Mouse (Mus musculus): ENCODE results near the gene B3gat1. TPM values are rescaled to one million over a fixed set of nuclear protein-coding genes. Genes with fewer than 3 reads are reported as not detected.

Gene B3gat1
- total RNA-seq (2021) = 1 to 10 TPM; 4.5 to 5.6 TPM
- long read RNA-seq, experiment 1, partial matches to known transcripts = 0 of 1 reads
- long read RNA-seq, experiment 1, other reads (novel, unspliced or antisense) = 1 of 1 reads
- long read RNA-seq, experiment 2 = 0 reads

DNA sequence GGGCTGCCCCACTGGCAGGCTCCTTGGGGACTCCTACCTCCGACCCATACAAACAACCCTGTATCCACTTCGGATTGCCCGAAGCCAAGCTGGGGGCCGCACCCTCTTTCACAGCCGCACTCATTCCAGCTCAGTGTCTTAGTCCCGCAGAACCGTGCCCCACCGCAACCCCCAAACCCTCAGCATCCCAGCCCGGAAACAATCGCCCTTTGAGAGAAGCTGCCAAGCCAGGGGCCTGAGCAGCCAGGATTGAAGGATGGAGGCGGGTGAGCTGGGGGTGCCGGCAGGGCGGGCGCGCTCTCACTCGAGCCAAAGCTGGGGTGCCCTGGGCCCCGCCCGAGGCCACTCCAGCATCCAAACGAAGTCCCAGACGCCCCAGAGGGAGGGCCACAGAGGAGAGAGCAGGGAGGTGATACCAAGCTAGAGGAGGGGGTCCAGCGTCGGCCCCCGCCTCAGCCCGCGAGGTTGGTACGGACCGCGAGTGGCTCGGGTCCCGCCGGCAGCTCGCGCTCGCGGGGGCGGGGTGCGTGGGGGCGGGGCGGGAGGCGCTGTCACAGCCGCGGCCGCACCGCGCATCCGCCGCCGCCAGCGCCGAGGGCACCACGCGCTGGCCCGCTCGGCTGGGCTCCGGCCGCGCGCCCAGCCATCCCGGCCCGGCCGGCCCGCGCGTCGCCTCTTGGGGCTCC lies at the start of gene B3gat1:
TSS of gene B3gat1 (plus strand) at position 523 of the 686 bp plus-strand sequence.
- no peak for DNase-seq (ENCODE audit: low spot score in 2 of 2)

GRCm38 (mm10) chr9:26689171-26689570 lies 44.4 kb upstream of the B3gat1 start:
- no peak for DNase-seq (ENCODE audit: low spot score in 2 of 2)

GRCm38 (mm10) chr9:26689956-26690698 lies 43.4 kb upstream of the B3gat1 start:
- DNase-seq (ENCODE audit: low spot score in 2 of 2) = no peak

DNA sequence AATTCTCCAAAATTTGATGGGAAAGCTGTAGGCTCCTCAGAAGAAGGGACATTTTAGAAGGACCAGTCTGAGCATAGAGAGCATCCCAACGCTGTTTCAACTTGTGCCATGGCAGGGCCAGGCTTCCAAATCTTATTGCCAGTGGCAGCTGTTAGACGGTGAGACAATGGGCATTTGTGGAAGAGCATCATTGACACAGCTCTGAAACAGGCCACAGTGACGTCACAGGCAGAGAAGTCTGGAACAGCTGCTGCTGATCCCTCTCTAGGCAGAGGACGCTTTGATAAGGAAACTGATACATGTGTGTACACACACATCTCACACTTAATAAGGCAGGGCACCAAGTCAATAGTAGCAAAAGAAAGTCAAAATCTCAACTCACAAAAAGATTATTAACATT lies 40.9 kb upstream of the B3gat1 start:
- DNase-seq (ENCODE audit: low spot score in 2 of 2) = no peak

- DNase-seq (ENCODE audit: low spot score in 2 of 2) = no peak
Measured at GRCm38 (mm10) chr9:26694656-26695055, 38.9 kb upstream of the B3gat1 start.

DNA sequence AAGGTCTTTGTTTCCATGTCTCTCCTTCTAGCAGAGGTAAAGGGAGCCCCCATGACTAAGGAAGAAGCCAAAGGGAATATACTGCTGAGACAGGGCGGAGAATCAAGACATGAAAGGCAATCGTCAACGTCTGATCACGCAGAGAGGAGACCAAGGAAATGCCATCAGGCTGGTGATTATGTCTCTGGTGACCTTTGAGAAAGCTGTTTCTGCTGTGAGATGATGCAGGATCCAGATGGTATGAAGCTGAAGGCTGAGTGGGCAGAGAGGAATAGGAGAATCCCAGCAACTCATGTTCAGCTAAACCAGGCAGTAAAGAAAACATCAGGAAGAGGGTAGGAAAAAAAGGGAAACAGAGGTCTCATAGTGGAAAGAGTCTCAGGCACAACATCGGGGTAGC lies 38.4 kb upstream of the B3gat1 start:
- DNase-seq (ENCODE audit: low spot score in 2 of 2) = no peak

DNA sequence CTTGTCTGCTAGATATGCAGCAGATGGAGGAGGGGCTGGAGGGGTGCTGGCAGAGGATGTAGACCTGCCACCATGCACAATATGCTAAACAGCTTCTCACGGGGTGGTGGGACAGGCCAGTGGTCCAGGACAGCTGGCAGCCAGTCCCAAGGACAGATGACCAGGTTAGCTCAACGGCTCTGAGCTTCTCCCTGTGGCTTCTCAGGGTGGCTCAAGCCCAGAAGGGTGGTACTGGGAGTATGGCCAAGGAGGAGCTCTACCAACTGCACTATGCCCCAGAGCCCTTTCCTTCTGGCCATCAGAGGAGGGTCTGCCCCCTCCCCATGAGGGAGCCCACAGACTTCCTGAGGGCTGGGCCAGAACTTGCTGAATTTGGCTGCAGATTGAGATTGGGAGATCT lies 35.2 kb upstream of the B3gat1 start:
- DNase-seq (ENCODE audit: low spot score in 2 of 2) = no peak

DNA sequence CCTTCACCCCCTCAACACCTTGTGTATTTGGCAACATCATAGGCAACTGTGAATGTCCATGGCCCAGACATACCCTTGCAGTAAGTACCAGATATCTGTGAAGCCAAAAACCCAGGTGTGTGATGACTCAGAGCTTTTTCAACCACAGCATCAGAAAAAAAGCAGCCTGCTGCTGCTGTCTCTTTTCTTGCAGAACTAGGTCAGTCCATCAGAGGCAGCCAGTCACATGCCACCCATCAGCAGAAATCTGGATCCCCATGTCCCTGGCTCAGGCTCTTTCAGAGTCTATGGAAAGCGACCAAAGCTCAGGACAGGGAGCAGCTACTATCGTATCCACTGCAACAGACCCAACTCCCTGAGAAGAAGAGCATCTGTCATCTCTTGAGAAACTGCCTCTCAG lies 33.2 kb upstream of the B3gat1 start:
- no peak for DNase-seq (ENCODE audit: low spot score in 2 of 2)

- no peak for DNase-seq (ENCODE audit: low spot score in 2 of 2)
Measured at GRCm38 (mm10) chr9:26718388-26718787, 15.1 kb upstream of the B3gat1 start.

- DNase-seq (ENCODE audit: low spot score in 2 of 2) = no peak
Measured at GRCm38 (mm10) chr9:26721771-26722170, 11.8 kb upstream of the B3gat1 start.

DNA sequence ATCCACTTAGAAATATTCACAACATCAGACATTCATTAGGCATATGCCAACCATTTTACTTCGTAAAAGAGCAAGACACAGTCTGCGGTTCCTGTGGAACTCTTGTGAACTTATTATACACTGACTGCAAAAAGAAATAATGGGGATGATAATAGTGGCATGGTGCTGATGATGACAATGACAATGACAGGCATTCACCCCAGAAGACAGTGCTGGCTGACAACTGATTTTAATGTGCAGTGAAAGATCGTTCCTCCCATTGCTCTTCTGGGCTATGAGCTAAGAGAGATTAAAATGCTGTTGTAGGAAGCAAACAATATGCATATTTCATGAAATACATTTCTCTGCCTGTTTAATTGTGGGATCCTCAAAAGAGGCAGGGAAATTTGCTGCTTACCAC lies 7.8 kb upstream of the B3gat1 start:
- DNase-seq (ENCODE audit: low spot score in 2 of 2) = no peak

DNA sequence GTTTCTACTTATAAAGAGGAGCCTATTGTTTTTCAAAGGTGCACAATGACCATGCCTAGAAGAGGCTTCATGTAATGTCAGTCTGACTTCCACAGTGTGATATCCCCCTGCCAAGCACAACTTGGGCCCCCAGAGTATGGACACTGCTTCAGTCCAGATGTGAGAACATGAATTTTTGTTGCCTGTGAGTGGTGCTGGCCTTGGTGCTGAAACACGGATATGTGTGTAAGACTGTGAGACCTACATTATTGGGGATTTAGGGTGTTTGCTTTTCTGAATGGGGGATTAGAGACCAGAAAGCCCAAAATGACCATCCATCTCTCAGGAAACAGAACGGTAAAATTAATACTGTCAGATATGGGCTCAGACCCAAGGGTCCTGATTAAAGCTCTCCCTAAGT lies 6.1 kb upstream of the B3gat1 start:
- DNase-seq (ENCODE audit: low spot score in 2 of 2) = no peak

DNA sequence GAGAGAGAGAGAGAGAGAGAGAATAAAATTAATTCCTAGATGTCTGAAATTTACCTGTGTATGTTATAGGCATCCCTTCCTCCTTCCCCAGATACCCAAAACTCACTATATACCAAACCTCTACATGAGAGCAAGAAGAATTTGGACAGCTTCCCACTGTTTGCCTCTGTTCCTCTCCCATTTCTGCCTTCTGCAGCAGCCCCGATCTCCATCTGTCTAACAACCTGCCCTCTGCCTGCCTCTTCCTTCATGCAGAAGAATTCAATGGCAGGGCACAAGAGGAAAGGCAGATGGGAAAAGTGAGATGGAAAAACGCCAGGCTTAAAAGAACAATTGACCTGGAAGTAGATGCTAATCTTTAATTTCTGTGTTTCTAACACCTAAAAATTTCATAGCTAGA lies 5.0 kb upstream of the B3gat1 start:
- DNase-seq (ENCODE audit: low spot score in 2 of 2) = no peak

DNA sequence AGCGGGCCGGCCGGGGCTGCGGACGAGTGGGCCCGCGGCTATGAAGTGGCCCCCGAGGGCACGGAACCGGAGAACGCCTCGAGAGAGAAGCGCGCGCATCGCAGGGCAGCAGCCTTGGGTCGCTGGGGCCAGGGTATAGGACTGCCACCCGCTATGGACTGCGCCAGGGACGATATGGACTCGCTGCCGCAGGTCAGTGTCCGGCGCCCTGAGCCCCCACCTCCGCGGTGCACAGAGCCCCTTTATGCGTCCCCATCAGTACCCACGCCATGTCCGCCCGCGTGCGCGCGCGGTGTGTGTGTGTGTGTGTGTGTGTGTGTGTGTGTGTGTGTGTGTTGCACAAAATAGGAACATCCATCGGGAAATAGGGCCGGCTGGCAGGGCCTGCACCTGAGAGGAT lies 458 bp downstream of the B3gat1 start:
- DNase-seq (ENCODE audit: low spot score in 2 of 2) = no peak

GRCm38 (mm10) chr9:26737116-26737515 lies 3.6 kb downstream of the B3gat1 start:
- DNase-seq (ENCODE audit: low spot score in 2 of 2) = no peak

- no peak for DNase-seq (ENCODE audit: low spot score in 2 of 2)
Measured at GRCm38 (mm10) chr9:26742817-26743216, 9.3 kb downstream of the B3gat1 start.

DNA sequence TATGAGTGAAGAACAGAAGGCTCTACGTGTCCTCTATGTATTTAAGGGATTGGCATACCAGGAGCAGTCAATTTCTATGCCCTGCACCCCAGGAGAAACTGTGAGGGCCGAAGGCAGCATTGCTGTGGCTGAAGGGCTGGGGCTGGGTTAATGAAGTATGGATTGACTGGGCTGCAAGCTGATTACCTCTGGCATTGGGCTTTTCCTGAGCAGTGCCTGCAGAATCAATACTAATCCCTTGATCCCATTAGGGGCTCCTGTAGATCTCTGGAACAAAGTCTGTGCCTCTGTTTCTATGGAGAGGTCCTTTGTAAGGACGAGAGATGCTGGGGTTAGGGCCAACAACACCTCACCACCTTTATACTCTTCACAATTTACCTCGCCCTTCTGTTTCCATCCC lies 13.6 kb downstream of the B3gat1 start:
- DNase-seq (ENCODE audit: low spot score in 2 of 2) = no peak

- DNase-seq (ENCODE audit: low spot score in 2 of 2) = no peak
Measured at GRCm38 (mm10) chr9:26748893-26749292, 15.4 kb downstream of the B3gat1 start.

DNA sequence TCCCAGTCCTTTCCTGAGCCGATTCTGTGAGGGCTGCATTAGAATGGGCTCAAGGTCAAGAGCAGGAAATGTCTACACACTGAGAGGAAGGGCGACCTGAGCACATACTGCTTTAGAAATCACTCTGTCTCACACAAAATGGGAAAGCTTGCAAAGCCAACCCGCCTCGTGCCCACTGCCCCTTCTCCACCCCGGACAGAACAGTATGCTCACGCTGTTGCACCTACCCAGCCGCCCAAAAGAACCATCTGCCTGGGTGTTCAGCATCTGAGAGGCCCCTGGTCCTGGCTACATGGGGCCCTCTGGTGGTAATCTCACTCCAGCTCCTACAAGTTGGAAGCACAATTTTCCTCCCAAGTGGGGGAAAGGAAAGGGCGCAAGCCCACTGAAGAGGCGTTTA lies 26.6 kb downstream of the B3gat1 start:
- no peak for DNase-seq (ENCODE audit: low spot score in 2 of 2)

- DNase-seq (ENCODE audit: low spot score in 2 of 2) = no peak
Measured at GRCm38 (mm10) chr9:26760576-26760975, 27.0 kb downstream of the B3gat1 start.

DNA sequence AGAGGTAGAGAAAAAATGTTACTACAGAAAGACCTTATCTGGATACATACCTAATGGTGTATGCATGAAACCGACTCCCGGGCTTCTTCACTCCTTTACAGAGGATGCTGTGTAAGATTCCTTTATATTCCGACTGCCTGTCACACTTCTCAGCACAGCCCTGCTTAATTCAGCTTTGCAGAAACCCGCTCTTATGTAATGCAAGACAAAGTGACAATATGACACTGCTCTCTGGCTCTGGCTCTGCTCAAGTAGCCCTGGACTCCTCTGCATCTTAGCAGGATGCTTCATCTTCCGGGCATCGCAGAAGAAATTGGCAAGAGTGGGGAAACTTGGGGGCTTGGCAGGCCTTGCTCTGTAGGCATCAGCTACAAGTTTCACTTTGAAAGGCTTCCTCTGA lies 28.9 kb downstream of the B3gat1 start:
- DNase-seq (ENCODE audit: low spot score in 2 of 2) = no peak

DNA sequence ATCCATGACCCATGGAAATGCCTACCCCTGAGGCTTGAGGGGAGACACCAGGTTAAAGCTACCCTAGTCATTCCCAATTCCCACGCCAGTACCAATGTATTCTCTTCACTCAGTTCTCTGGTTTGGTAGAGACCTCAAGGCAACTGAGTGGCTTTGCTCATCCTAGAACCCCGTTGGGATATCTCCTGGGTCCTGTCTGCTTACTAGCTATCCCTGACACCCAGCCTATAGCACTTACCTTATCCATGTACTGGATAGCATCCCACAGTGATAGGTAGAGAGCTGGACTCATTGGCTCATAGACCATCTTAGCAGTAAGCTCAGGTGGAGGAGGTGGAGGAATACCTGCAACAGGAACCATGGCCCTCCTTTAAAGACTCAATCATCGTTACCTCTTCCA lies 34.7 kb downstream of the B3gat1 start:
- no peak for DNase-seq (ENCODE audit: low spot score in 2 of 2)

DNA sequence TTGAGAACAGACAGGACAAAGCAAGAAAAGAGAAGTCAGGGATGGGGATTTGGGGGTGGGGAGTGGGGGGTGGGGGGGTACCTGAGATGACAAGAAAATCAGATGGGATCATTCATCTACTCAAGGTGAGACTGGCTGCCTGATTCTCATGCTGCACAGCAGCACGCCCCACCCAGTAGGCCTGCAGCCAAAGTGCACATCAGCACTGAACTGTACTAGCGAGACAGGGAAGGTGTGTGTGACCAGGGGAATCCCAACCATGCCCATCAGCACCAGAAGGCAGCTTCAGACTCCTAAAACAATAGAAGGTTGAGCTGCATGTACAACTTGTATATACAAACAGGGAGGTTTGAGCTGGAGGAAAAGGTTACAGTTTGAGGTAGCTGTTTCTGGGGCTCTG lies 42.2 kb downstream of the B3gat1 start:
- DNase-seq (ENCODE audit: low spot score in 2 of 2) = no peak
